Mouse (Mus musculus) small intestine, adult 2 months (tissue): ENCODE results near the gene Nek8. TPM values are rescaled to one million over a fixed set of nuclear protein-coding genes. Genes with fewer than 3 reads are reported as not detected.

Experiments used
- H3K27ac ChIP-seq: fragments of 200-500 bp; 2 replicates; pipeline ENCODE4 v1.5.1; 2012; ENCODE audit warnings: low read depth, low read length, control low read depth, inconsistent platforms; ENCODE audit not compliant: insufficient read depth
- H3K27me3 ChIP-seq: fragments of 200-500 bp; 2 replicates; pipeline ENCODE4 v1.6.1; 2012; ENCODE audit warnings: mild to moderate bottlenecking, moderate library complexity, low read length, inconsistent platforms; ENCODE audit not compliant: control insufficient read depth, insufficient read depth
- H3K36me3 ChIP-seq: fragments of 200-500 bp; 2 replicates; pipeline ENCODE4 v1.6.1; 2012; ENCODE audit warnings: mild to moderate bottlenecking, low read length, control low read depth, inconsistent platforms; ENCODE audit not compliant: control insufficient read depth, insufficient read depth
- H3K4me1 ChIP-seq: fragments of 200-500 bp; 2 replicates; pipeline ENCODE4 v1.6.1; 2012; ENCODE audit warnings: low read length, inconsistent platforms, mixed read lengths; ENCODE audit not compliant: control insufficient read depth, insufficient read depth, insufficient read length
- H3K4me3 ChIP-seq: fragments of 200-500 bp; 2 replicates; pipeline ENCODE4 v1.5.1; 2012; ENCODE audit warnings: low read depth, mild to moderate bottlenecking, control low read depth, inconsistent platforms, low read length, moderate library complexity
- CTCF ChIP-seq: fragments of 200-500 bp; IDR thresholded peaks from 2 replicates; pipeline ENCODE4 v1.5.1; 2012; ENCODE audit warnings: low read depth, mild to moderate bottlenecking, control low read depth, inconsistent platforms, low read length, moderate library complexity, mixed read lengths; ENCODE audit not compliant: insufficient replicate concordance, insufficient read length; ENCODE audit errors: extremely low read depth
- POLR2A ChIP-seq: fragments of 200-500 bp; IDR thresholded peaks from 2 replicates; pipeline ENCODE4 v1.6.1; 2012; ENCODE audit warnings: low read depth, mild to moderate bottlenecking, control low read depth, inconsistent platforms, low read length, moderate library complexity
- WGBS: fragments of 180-500 bp; shearing (Covaris S2); methylation state at CpG from one replicate; pipeline ENCODE4 v1.1.7; 2018; 5-methylcytosine and 5-hydroxymethylcytosine counted together
- polyA plus RNA-seq: library from polyadenylated mRNA; depleted of rRNA; stranded (reverse); fragments of >200 nt; gene quantifications from 2 replicates; pipeline ENCODE4 v1.2.3, GENCODE M21; 2012

The Nek8 gene
- polyA plus RNA-seq, 1 experiment = 6.6 TPM

- Histone ChIP-seq H3K27me3 (no peaks in the 10 kb centered on the region), H3K36me3 (peaks cover 19% of the 10 kb centered on the region), H3K4me3 (peak overlapping the region; percentile 74), H3K4me1 (peaks cover 9% of the 10 kb centered on the region; the same call in 1 of the 2 replicates), H3K27ac (no peak overlapping the region)
- TF ChIP-seq CTCF = no peak
- no peak for TF ChIP-seq POLR2A
- WGBS = 3% methylated on average over 7 of the region's 7 CpGs
These were observed 6.0 kb upstream of the Nek8 start for GRCm38 (mm10) chr11:78182450-78182849.

DNA sequence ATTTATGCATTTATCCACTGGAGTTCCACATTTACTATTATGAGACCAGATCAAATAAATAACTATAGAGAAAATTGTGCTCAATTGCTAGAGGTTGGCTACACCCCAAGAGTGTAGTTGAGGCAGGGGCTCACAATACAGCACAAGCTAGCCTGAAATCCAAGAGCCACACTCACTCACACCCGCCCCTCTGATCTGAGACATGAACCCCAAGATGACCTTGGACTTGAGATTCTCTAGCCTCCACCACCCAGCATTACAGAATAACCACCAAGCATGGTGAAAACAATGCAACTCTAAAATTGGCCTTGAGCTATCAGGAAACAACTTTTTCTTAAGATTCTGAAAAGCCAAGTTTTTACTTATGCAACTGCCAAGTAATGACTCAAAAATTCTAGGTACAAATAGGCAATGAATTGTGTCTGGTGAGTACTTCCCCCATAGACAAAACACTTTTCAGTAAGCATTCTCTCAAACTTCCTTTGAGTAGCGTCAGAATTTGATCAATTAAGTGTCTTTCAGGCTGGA lies 5.4 kb upstream of the Nek8 start:
- Histone ChIP-seq H3K36me3 (peaks cover 19% of the 10 kb centered on the region), H3K4me1 (peaks cover 9% of the 10 kb centered on the region), H3K27ac (no peak overlapping the region), H3K4me3 (no peak overlapping the region; the same call in 1 of the 2 replicates), H3K27me3 (no peaks in the 10 kb centered on the region)
- WGBS = 32% methylated on average over 2 of the region's 2 CpGs
- no peak for TF ChIP-seq POLR2A

GRCm38 (mm10) chr11:78180081-78180761 lies 3.7 kb upstream of the Nek8 start:
- WGBS = 64% methylated on average over 6 of the region's 6 CpGs
- Histone ChIP-seq H3K4me1 (peaks cover 10% of the 10 kb centered on the region), H3K4me3 (no peak overlapping the region), H3K27me3 (no peaks in the 10 kb centered on the region), H3K27ac (no peak overlapping the region), H3K36me3 (peaks cover 19% of the 10 kb centered on the region)
- TF ChIP-seq POLR2A (no peak), CTCF (no peak)

- Histone ChIP-seq H3K36me3 (peaks cover 19% of the 10 kb centered on the region), H3K27me3 (no peaks in the 10 kb centered on the region), H3K4me3 (no peak overlapping the region), H3K27ac (0 out of 2 replicates have a peak overlapping the region, but pooled peaks have one; percentile 61), H3K4me1 (peaks cover 10% of the 10 kb centered on the region)
- TF ChIP-seq POLR2A (no peak), CTCF (no peak)
- WGBS = 29% methylated on average over 8 of the region's 8 CpGs
These were observed 3.0 kb upstream of the Nek8 start for GRCm38 (mm10) chr11:78179438-78179999.

- no peaks in the 10 kb centered on the region for H3K27me3 ChIP-seq
- peaks cover 10% of the 10 kb centered on the region for H3K4me1 ChIP-seq
- H3K4me3 ChIP-seq = peak overlapping the region; percentile 95
- 2% methylated on average over 29 of the region's 29 CpGs for WGBS
- H3K36me3 ChIP-seq = peaks cover 19% of the 10 kb centered on the region
- no peak for TF ChIP-seq POLR2A
- no peak for TF ChIP-seq CTCF
- peak overlapping the region; percentile 61 for H3K27ac ChIP-seq
These were observed 2.5 kb upstream of the Nek8 start for GRCm38 (mm10) chr11:78178859-78179437.

- Histone ChIP-seq H3K4me3 (peak overlapping the region; percentile 95), H3K36me3 (peaks cover 19% of the 10 kb centered on the region), H3K27me3 (no peaks in the 10 kb centered on the region), H3K4me1 (peaks cover 8% of the 10 kb centered on the region), H3K27ac (peak overlapping the region; percentile 89)
- TF ChIP-seq CTCF (peak; percentile 92; the same call in 1 of the 2 replicates), POLR2A (peak; percentile 23)
- under 1% methylated on average over 80 of the region's 84 CpGs for WGBS
These were observed 1.7 kb upstream of the Nek8 start for GRCm38 (mm10) chr11:78177903-78178858.
